Mouse (Mus musculus): Measurements from ENCODE around the gene Lpar4.
A peak's percentile ranks its signal among the peaks of the same experiment; 100 is the strongest.

Gene Lpar4

DNA sequence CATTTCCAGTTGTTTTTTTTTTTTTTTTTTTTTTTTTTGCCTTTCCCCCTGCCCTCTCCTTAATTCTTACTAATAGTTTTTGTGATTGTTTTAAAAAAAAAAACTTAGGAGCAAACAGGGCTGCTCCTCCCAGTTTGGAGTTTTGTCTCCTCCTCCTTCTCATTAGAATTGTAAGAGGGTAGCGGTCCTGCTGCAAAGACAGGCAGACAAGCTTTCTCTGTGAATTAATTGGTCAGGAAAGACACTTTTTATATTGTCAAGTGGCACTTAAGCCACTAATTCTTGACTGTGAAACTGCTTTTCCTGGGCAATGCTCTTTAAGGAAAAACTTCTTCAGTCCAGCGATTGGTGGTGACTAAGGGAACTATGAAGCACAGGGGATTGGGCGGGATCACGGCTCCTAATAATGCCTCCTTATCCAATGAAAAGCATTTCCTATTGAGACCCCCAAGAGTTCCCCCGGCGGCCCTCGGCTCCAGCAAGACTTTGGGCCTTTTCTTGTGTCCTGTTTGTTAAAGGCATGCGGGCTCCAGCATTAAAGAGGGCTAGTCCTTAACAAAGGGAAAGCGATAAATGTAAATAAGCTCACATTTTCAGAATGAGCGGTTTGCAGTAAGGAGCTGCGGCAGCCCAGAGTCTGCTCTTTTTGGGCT, at the start of gene Lpar4:
Lpar4 (plus strand) TSS at position 451 of the 653 bp plus-strand sequence.
- DNase-seq: peak; percentile 5

DNA sequence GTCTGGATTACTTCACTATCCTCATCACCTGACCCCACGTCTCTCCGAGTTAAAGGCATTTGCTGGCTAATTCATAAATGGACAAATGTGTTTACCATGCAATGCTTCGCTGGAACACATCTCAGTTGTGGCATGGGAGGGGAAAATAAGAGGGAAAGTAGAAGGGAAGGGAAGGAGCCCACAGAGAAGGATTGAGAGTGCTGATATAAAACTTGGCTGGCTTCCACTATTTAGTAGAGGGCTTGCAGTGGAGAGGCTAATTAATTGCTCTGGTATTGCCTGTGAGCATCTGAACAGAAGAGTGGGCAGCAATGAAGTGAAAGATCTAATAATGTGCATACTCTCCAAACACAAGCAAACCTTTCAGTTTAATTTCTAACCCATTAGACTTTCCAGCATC, 49.0 kb upstream of the Lpar4 start:
- no peak for DNase-seq

DNA sequence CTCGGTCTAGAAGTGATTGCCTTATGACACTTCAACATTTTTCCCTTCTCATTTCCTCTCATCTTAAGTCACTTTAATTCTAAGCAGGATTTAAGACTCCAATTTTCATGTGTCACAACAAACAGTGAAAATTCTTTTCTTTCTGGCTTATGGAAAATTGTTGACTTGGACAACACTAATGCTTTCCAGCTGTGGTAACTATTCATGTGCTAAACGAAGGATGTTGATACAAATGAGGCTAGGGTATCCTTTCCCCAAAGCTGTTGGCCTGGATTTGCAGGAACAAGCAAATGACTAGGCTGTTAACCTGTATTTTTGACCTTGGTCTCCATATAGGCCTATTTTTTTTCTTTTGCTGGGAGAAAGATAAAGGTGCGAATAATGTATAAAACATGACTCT, 48.5 kb upstream of the Lpar4 start:
- DNase-seq: no peak

DNA sequence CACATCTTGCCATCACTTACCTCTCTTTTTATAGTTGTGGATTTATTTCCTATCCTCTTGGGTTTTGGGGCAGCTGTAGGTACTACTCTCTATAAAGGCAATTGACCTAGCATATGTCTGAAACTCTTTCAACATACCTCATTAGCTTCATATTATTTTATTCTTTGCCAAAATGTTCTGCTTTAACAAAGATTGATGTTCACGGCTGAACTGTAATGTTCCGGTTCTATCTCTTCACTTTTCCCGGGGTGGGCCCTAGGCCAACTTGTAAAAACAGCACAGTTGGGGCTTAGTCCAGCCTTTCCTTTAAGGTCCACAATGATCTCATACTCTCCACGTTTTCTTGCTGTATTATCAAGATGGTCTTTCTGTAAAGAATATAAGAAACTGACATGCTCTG, 48.1 kb upstream of the Lpar4 start:
- DNase-seq: no peak

DNA sequence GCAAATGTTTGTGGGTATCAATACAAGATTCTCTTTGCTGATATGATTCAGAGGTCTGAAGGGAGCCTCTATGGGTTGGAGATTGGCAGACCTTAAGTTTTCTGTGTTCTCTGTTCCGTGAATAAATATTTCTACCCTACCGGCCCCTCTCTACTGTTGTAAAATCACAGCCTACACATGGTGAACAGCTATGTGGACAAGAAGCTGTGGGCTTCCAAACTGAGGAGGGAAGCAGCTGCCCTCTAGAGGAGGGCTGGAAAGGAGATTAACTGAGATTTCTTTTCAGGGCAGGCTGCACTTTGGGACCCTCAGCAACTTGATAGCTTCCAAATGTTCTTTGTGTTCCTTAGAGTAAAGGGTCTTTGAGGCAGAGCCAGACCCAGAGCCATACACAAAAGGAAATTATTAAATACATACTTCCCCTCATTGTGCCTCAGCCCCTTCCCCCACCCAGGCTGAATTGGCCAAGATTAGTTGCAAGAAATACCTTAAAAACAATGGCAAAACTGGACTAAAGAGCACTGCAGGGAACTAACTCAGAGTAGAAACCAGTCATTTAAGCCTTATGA, 22.6 kb upstream of the Lpar4 start:
- no peak for DNase-seq

DNA sequence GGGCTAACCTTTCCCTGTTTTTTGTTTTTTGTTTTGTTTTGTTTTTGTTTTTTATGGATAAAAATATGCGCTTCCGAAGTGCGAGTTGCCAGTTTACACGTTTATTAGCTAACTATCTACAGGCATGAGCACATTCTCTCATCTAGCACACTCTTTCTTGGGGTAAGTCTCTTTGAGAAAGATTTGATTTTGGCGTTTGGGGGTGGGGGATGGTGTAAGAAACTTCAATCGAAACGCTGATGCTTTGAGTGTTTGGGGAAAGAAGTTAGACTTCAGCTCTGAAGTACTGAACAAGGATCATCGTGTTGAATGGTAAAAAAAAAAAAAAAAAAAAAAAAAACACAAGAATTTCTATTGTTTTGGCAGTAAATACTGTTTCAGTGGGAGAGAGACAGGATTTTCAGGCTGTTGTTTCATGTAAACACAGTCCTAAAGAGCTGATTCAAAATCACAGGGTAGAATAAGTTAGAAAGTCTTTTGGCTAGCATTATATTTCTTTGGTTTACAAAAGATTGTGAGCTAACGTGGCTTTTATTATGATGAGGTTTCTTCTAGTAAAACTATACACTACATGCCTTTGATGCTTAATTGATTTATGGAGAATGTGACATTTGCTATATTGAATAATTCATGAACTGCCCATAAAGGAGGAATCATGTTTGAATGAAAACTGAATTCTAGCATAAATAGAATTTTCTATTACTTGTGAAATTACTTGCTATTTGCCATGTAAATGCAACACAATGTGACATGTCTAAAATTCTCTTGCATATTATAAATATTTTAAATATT, 599 bp downstream of the Lpar4 start:
- no peak for DNase-seq

DNA sequence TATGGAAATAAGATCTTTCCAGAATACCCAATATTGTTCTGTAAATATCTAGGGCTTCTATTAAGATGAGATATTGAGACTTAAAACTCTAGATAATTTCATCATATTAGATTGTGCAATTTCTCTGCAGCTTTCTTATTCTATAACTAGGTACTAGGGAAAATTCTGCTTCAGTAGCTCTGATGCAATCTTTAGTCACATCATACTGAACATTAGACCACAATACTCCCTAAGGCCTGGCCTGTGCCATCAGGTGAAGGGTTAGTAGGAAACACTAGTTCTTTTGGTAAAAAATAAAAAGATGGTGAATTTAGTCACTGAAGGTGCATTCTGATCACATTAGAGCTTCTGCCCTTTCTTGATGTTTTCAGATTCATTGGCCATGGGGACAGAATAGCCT, 4.1 kb downstream of the Lpar4 start:
- DNase-seq: no peak

DNA sequence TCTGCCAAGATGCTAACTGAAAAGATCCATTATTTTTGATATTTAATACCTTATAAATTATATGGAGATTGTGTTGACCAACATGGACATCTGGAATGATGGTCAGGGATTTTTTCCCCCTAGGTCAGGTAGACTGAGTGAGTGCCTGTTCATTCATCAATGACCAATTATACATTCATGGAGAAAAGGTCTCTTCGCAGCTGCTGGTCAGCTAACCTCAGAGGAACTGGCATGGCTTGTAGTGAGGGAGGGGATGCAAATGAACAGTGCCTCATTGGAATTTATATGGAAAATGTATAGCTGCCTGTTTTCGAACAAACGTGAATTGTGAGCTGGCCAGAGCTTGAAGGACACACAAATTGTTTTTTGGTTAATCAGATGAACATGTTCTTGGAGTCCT, 18.9 kb downstream of the Lpar4 start:
- DNase-seq: no peak

DNA sequence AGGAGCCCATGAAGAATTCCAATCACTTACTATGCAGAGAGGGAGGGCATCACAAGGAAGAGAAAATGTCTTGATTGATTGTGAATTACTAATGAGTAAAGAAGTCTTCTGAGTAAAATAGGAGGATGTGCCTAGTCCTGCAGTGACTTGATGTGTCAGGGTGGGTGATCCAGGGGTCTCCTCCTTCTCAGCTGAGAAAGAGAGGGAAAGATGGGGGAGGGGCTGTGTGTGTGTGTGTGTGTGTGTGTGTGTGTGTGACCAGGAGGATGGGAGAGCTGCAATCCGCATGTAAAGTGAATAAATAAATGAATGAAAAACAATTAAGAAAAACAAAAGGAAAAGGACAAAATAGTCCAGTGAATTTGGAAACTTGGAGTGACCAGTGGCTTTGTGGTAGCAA, 30.1 kb downstream of the Lpar4 start:
- DNase-seq: no peak

DNA sequence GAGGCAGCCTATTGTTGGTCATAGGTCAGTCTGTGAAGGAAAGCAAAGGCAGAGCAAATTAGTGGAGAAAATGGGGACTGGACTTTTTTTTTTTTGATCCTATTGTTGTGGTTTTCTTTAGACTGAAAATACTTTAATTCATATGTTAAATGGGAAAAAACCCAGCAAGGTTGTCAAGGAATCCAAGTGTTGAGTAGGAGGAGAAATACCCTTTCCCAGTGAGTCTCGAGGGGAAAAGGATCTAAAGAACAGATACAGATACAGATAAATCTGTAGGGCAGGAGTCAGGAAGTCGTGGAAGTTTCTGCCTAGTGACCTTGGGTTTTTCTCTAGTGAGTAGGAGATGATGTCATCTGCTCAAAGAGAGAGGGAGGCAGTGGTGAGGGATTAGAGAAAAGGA, 30.6 kb downstream of the Lpar4 start:
- DNase-seq: no peak

DNA sequence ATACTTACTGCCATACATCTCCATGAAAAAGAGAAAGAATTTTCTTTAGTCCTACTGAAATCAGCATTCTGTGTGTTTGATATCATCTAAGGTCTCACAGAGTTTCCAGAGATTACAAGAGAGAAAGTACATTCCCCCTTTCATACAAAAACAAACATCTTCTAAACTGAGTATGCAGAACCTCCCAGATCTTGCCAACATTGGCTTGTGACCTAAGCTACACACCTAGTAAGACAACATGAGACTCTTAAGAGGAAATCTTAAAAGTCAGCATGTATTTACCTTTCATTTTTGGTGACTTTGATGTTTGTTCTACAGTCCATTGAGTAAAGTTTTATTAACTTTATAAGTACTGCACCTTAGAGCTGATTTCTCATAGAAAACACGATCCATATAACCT, 33.4 kb downstream of the Lpar4 start:
- DNase-seq: no peak

DNA sequence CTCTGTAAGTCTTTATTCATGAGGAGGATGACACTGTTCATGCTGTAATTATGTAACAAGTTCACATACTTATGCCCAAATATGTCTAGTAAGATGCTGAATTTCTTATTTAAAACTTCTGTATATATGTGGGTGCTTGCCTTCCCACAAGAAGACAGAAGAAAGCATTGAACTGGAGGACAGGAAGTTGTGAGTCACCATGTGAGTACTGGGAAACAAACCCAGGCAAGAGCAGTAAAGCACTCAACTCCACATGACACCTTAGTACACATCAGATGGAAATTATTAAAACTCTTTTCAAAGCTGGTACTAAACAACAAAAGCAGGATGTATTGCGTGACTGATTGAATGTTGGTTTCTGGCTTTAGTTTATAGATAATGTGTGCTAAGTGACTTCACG, 41.8 kb downstream of the Lpar4 start:
- DNase-seq: no peak

DNA sequence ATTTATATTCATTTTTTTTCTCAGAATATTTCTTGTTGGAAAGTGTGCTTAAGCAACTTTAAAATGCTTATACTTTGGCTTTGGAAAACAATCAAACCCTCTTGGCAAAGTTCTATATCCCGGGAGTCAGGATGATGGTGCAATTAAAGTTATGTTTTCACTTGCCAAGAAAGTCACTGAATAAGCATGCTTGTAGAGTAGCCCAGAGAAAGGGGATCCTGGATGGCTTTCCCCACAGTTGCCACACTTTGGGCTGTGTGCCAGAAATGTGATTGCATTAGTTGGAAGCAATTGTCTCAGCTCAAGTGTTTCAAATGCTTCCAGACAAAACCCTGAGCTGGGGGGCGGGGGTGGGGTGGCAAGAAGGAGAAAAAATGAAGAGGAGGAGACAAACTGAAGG, 43.9 kb downstream of the Lpar4 start:
- DNase-seq: peak; percentile 2
